Mouse (Mus musculus): ENCODE data around the gene Insyn1. TPM values are rescaled to one million over a fixed set of nuclear protein-coding genes. Genes with fewer than 3 reads are reported as not detected.

The Insyn1 gene
- polyA plus RNA-seq, 1 experiment from 2014 or later = 0.10 TPM

DNA sequence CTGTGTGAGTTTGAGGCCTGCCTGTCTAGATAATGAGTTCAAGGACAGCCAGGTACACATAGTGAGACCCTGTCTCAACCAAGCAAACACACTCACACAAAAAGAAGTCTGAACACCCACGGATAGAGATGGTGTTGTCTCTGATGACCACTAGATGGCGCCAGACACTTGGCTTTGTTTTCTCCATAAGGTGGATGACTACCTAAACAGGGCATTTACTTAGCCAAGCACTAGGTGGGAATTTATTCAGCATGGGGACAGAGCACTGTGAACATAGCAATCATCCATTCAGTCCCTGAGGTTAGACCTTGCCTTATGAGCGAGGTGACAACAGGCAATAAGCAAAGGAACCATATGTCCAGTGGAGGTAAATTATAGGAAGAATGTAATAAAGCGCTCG lies 51.5 kb downstream of the Insyn1 start:
- H3K27me3 ChIP-seq = no peaks in the 10 kb centered on the region
- 41% methylated on average over 5 of the region's 5 CpGs for WGBS (ENCODE audit: insufficient replicate concordance)
- no peak for ATAC-seq (ENCODE audit: low read depth)
- no peak overlapping the region for H3K4me3 ChIP-seq (replicated peaks)
- DNase-seq = peak; percentile 20
- H3K9me3 ChIP-seq (replicated peaks) = no peaks in the 10 kb centered on the region
- no peak overlapping the region for H3K9ac ChIP-seq
- no peaks in the 10 kb centered on the region for H3K36me3 ChIP-seq
- peaks cover 22% of the 10 kb centered on the region for H3K4me1 ChIP-seq (replicated peaks)
- H3K27ac ChIP-seq = no peak overlapping the region
- no peak overlapping the region for H3K4me2 ChIP-seq

DNA sequence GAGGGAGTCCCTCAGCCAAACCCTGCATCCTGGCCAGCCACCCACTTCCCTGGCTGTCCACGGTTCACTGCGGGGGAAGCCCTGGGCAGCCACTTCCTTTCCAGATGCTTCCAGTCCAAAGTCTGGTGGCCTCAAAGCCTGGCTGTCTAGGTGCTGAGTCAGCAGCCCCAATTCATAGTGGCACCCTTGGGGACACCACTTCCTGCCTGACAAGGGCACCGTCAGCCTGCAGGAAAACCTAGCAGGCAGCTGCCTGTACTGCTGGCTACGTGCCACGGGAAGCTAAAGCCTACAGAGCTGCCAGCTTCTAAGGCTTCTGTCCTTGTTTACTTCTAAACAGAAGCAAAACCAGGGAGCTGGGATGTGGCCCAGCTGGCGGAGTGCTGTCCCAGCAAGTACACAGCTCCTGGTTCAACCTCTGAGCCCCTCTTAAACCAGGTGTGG lies 53.5 kb downstream of the Insyn1 start:
- no peak overlapping the region for H3K27ac ChIP-seq
- ATAC-seq (ENCODE audit: low read depth) (peak; percentile 57), DNase-seq (peak; percentile 37)
- H3K4me3 ChIP-seq (replicated peaks) = no peak overlapping the region
- peaks cover 22% of the 10 kb centered on the region for H3K4me1 ChIP-seq (replicated peaks)
- 24% methylated on average over 6 of the region's 6 CpGs for whole genome bisulfite sequencing (ENCODE audit: insufficient replicate concordance)
- no peaks in the 10 kb centered on the region for H3K9me3 ChIP-seq (replicated peaks)
- no peaks in the 10 kb centered on the region for H3K36me3 ChIP-seq
- H3K27me3 ChIP-seq = no peaks in the 10 kb centered on the region; the same call in 1 of the 2 replicates
- H3K4me2 ChIP-seq = no peak overlapping the region
- no peak overlapping the region for H3K9ac ChIP-seq

DNA sequence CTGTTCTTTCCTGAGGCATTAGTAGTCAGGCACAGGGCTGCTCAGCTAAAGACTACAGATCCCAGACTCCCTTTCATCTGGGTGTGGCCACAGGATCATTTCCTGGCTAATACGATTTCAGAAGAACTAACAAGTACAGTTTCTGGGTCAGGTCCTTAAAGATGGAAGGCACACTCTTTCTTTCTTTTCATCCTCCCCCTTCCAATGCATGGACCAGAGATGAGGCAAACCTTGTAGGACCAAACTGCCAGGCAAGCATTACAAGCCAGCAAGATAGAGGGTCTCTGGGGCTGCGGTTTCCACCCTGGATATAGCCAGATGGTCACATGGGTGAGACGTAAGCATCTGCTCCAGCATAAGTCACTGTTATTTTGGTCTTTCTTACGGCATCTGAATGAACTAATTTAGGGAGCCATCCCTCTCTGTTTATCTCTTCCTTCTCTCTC lies 56.5 kb downstream of the Insyn1 start:
- Histone ChIP-seq H3K36me3 (no peaks in the 10 kb centered on the region), H3K27ac (no peak overlapping the region), H3K4me3 (replicated peaks) (no peak overlapping the region), H3K4me2 (no peak overlapping the region), H3K4me1 (replicated peaks) (peaks cover 18% of the 10 kb centered on the region), H3K9me3 (replicated peaks) (no peaks in the 10 kb centered on the region), H3K9ac (no peak overlapping the region), H3K27me3 (no peaks in the 10 kb centered on the region; the same call in 1 of the 2 replicates)
- ATAC-seq (ENCODE audit: low read depth) (no peak), DNase-seq (no peak)
- 45% methylated on average over 4 of the region's 4 CpGs for WGBS (ENCODE audit: insufficient replicate concordance)

DNA sequence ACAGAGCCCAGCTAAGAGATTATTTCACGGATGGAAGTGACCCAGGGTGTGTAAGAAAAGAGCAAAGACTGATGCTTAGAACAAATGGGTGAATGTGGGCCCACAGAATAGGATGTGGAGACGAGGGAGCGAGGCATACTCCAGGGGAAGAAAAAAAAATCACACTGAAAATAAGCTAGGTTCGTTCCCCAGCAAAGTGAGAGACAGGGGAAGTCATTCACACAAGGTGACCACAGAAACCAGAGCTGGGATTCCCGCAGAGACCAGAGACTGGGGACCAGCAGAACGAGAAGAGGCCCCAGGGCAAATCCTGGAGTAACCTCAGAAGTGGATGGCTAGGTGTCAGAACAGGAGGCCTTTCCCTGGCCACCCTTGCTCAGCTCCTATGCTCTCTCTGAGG lies 57.0 kb downstream of the Insyn1 start:
- no peaks in the 10 kb centered on the region for H3K36me3 ChIP-seq
- no peak for DNase-seq
- H3K27me3 ChIP-seq = no peaks in the 10 kb centered on the region; the same call in 1 of the 2 replicates
- no peak overlapping the region for H3K27ac ChIP-seq
- no peak overlapping the region for H3K9ac ChIP-seq
- peaks cover 17% of the 10 kb centered on the region for H3K4me1 ChIP-seq (replicated peaks)
- H3K4me3 ChIP-seq (replicated peaks) = no peak overlapping the region
- no peak for ATAC-seq (ENCODE audit: low read depth)
- H3K9me3 ChIP-seq (replicated peaks) = no peaks in the 10 kb centered on the region
- no peak overlapping the region for H3K4me2 ChIP-seq
- WGBS (ENCODE audit: insufficient replicate concordance) = 26% methylated on average over 6 of the region's 6 CpGs

DNA sequence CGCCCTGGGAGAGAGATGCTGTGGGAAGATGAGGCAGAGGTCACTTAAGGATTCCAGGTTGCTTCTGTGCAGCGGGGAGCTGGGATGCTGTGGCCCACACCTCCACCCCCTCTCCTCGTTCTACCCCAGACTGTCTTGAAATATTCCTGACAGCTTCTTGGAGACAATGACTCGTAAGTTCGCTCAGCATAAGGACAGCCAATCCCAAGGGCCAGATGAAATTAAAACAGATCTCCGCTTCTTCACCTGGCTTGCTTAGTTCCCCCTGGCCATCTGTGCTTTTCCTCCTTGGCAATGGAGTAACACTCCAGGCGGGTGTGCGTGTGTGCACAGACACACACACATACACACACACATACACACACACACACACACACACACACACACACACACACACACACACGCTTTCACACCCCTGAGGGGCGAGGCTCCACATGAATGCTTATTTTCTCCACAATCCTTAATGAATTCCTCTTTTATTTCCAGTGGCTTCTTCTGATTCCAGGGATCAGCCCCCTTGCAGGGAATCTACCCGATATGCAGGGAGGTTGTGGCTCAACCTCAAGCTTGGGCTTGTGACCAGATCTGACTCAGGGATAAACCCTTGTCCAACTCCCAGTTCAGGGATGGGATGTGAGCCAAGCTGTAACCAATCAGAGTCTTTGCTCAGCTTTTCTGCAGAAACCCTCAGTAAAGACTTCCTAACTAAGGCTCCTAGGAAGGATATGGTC lies 58.4 kb downstream of the Insyn1 start:
- H3K4me1 ChIP-seq (replicated peaks) = peaks cover 4% of the 10 kb centered on the region
- H3K27me3 ChIP-seq = peaks cover 9% of the 10 kb centered on the region
- H3K9me3 ChIP-seq (replicated peaks) = no peaks in the 10 kb centered on the region
- 74% methylated on average over 11 of the region's 11 CpGs for WGBS (ENCODE audit: insufficient replicate concordance)
- no peak overlapping the region for H3K4me2 ChIP-seq
- H3K27ac ChIP-seq = no peak overlapping the region
- ATAC-seq (ENCODE audit: low read depth) (no peak), DNase-seq (no peak)
- H3K4me3 ChIP-seq (replicated peaks) = no peak overlapping the region
- no peak overlapping the region for H3K9ac ChIP-seq
- H3K36me3 ChIP-seq = no peaks in the 10 kb centered on the region

DNA sequence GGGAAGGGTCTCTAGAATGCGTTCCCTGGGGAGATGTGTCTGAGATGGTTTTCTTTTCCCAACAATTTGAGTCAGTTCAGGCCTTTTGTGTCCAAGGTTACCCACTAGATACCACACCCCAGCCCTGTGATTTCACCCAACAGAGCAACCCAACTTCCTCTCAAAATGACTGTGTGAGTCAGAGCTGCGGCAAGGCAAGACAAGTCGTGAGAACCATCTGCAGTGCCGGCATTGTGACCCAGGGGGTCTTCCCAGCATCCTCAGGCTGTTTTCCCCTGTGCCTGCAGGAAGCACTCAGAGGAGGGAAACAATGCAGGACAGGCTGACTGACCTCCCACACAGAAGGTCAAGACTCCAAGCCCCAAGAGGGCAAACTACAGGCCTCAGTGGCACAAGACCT lies 60.5 kb downstream of the Insyn1 start:
- no peak overlapping the region for H3K4me3 ChIP-seq (replicated peaks)
- H3K27me3 ChIP-seq = peaks cover 30% of the 10 kb centered on the region
- H3K4me1 ChIP-seq (replicated peaks) = no peaks in the 10 kb centered on the region; the same call in 1 of the 2 replicates
- whole genome bisulfite sequencing (ENCODE audit: insufficient replicate concordance) = 35% methylated on average over 4 of the region's 4 CpGs
- no peak overlapping the region for H3K4me2 ChIP-seq
- H3K36me3 ChIP-seq = no peaks in the 10 kb centered on the region
- no peaks in the 10 kb centered on the region for H3K9me3 ChIP-seq (replicated peaks)
- ATAC-seq (ENCODE audit: low read depth) (no peak), DNase-seq (no peak)
- H3K9ac ChIP-seq = no peak overlapping the region
- no peak overlapping the region for H3K27ac ChIP-seq

Other genes starting within 250 kb of the Insyn1 start
- gene Pml, start 238.8 kb upstream of the Insyn1 start, polyA plus RNA-seq (2015; fragmentation: Nextera tagmentation; extraction: Ambion mirVana) = 18.9 and 21.1 TPM in 2 replicates
- 5.2 and 5.5 TPM in 2 replicates for gene Stoml1, start 235.4 kb upstream of the Insyn1 start, polyA plus RNA-seq (2015; fragmentation: Nextera tagmentation; extraction: Ambion mirVana)
- 2.1 and 2.5 TPM in 2 replicates for gene Loxl1, start 175.4 kb upstream of the Insyn1 start, polyA plus RNA-seq (2015; fragmentation: Nextera tagmentation; extraction: Ambion mirVana)
- gene Tbc1d21, start 118.1 kb upstream of the Insyn1 start, polyA plus RNA-seq (2015; fragmentation: Nextera tagmentation; extraction: Ambion mirVana) = not detected in 2 replicates
- gene Cd276, start 66.8 kb downstream of the Insyn1 start, polyA plus RNA-seq (2015; fragmentation: Nextera tagmentation; extraction: Ambion mirVana) = 1.9 and 2.3 TPM in 2 replicates
- gene Nptn, start 93.6 kb downstream of the Insyn1 start, polyA plus RNA-seq (2015; fragmentation: Nextera tagmentation; extraction: Ambion mirVana) = 98.0 and 104 TPM in 2 replicates